Mouse (Mus musculus): ENCODE measurements around the gene Rbbp5.

DNA sequence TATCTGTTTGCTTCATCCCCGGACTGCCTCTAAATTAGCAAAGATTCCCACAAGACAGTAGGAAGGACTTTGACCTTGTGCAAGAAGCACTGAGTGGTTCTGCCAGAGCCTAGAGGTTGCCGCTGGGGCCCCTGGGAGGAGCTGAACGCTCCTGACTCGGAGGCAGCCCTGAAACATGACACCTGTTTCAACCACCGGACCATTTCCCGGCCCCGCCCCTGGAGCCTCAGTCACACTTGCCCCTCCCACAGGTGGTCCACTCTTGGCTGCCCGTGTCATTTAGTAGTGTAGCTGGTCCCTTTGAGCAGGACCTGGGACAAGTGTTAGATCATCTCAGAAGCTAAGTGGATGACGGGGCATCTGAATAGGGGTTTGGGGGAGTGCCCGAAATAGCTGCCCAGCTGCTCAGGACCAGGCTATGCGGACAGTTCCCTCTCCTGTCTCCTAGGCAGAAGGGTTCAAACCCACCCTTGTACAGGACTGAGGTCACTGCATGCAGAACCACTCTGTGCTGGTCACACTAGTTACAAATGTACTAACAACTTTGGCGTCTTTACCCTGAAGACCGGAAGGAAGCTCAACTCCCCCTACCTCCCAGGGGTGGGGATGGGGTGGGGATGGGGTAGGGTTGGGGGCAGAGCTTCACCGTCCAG lies 64.1 kb downstream of the Rbbp5 start:
- TF ChIP-seq POLR2A (IDR thresholded peaks at IDR 0.05; ENCODE audit: control insufficient read depth, low read depth, low read length) = no peak
- TF ChIP-seq CTCF (IDR thresholded peaks at IDR 0.05; ENCODE audit: control insufficient read depth, insufficient read depth, insufficient replicate concordance, low read depth, low read length) = no peak
